19 mouse cellular contexts compared by ENCODE assay signal in the genomic region with DNA sequence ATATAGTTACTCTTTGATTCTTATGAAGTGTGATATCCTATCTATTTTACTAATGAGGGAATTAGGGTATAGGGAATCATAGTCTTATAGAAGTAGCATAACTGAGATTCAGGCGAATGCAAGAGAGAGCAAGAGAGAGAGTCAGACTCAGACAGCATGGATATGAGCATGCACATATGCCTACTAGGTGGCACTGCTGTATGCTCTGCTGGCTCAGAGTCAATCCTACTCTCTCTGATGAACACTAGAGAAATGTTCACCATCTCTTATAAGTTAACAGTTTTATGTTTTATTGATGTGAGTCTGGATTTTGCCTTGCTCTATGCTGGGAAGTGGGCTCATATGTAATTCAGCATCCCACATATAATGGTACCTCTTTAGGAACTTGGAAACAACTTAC.
DNase-seq lines count a peak whose midpoint lies in the region; ATAC-seq and TF ChIP-seq lines count a peak whose summit lies in the region.
"Had no signal": no experiment of that assay in that cellular context is flagged by ENCODE, and none has a peak within 500 bp of the region (broad histone marks: within the 10 kb centered on the region; RNA-seq: fewer than 3 reads in every experiment).

No protein-coding gene starts in this region.

- no peak for DNase-seq in hindbrain, postnatal 0 days (ENCODE audit: low spot score)
- no peak for DNase-seq in lung, embryonic 14.5 days
- no peak for DNase-seq in lung, postnatal 4 days
- DNase-seq in naive thymus-derived CD4-positive, alpha-beta T cell, adult 2 months (ENCODE audit: low read depth), result peak; percentile 49
- no peak for DNase-seq in adrenal gland, adult 18-20 months (ENCODE audit: low spot score in 2 of 2)
- no peak for DNase-seq in kidney, postnatal 36 days
- DNase-seq: adrenal gland, postnatal 10 days; cerebellum, adult 11 months; heart, adult 11 months; lung, adult 2 months; spleen, adult 18-20 months; thymus, postnatal 14 days had no signal

- no peaks in the 10 kb centered on the region for H3K9me3 ChIP-seq in hindbrain, postnatal 0 days (ENCODE audit: low read length)
- H3K9me3 ChIP-seq in hindbrain, embryonic 13.5 days, result no peaks in the 10 kb centered on the region
- H3K9me3 ChIP-seq in lung, embryonic 14.5 days (ENCODE audit: low read depth, low read length), result no peaks in the 10 kb centered on the region
- H3K9me3 ChIP-seq: embryonic facial prominence, embryonic 10.5 days; heart, embryonic 15.5 days; limb, embryonic 15.5 days; neural tube, embryonic 13.5 days had no signal

- no peaks in the 10 kb centered on the region for H3K36me3 ChIP-seq in hindbrain, postnatal 0 days (ENCODE audit: insufficient read depth, low read length)
- H3K36me3 ChIP-seq in hindbrain, embryonic 13.5 days, result no peaks in the 10 kb centered on the region
- H3K36me3 ChIP-seq in lung, embryonic 14.5 days (ENCODE audit: insufficient read depth), result no peaks in the 10 kb centered on the region
- H3K36me3 ChIP-seq: embryonic facial prominence, embryonic 10.5 days; heart, embryonic 15.5 days; limb, embryonic 15.5 days; neural tube, embryonic 13.5 days had no signal

- no peak for ATAC-seq in hindbrain, postnatal 0 days
- no peak for ATAC-seq in hindbrain, embryonic 13.5 days (ENCODE audit: low FRiP score)
- no peak for ATAC-seq in lung, embryonic 14.5 days (ENCODE audit: insufficient read depth)
- peak; percentile 66 for ATAC-seq in CD4-positive, CD25-positive, alpha-beta regulatory T cell, adult 4 months

- 88% methylated on average over 1 of the region's 1 CpGs for WGBS in hindbrain, postnatal 0 days
- WGBS in hindbrain, embryonic 13.5 days, result 94% methylated on average over 1 of the region's 1 CpGs
- WGBS in lung, embryonic 14.5 days, result 86% methylated on average over 1 of the region's 1 CpGs

- 0 out of 2 replicates have a peak, but pooled peaks have one; percentile 9 for TF ChIP-seq CTCF in hindbrain, postnatal 0 days (IDR thresholded peaks at IDR 0.05; ENCODE audit: low read depth)
- TF ChIP-seq CTCF in lung, embryonic 14.5 days (IDR thresholded peaks at IDR 0.05; ENCODE audit: low read depth), result 0 out of 2 replicates have a peak, but pooled peaks have one; percentile 20

- H3K9ac ChIP-seq in hindbrain, postnatal 0 days (replicated peaks; ENCODE audit: low read length), result no peak overlapping the region
- no peak overlapping the region for H3K9ac ChIP-seq in hindbrain, embryonic 13.5 days
- no peak overlapping the region for H3K9ac ChIP-seq in lung, embryonic 14.5 days
- H3K9ac ChIP-seq: heart, embryonic 15.5 days; limb, embryonic 15.5 days; neural tube, embryonic 13.5 days had no signal

- 0 out of 2 replicates have a peak, but pooled peaks cover 4% of the 10 kb centered on the region for H3K4me1 ChIP-seq in hindbrain, postnatal 0 days (ENCODE audit: insufficient read depth, low read length)
- H3K4me1 ChIP-seq in hindbrain, embryonic 13.5 days (replicated peaks), result no peaks in the 10 kb centered on the region
- peaks cover 24% of the 10 kb centered on the region for H3K4me1 ChIP-seq in lung, embryonic 14.5 days (ENCODE audit: insufficient read depth)

- H3K27ac ChIP-seq in hindbrain, postnatal 0 days, result no peak overlapping the region
- no peak overlapping the region for H3K27ac ChIP-seq in hindbrain, embryonic 13.5 days
- H3K27ac ChIP-seq in lung, embryonic 14.5 days (ENCODE audit: low read depth), result no peak overlapping the region
- H3K27ac ChIP-seq: embryonic facial prominence, embryonic 10.5 days; heart, embryonic 15.5 days; limb, embryonic 15.5 days; neural tube, embryonic 13.5 days had no signal

- no peak overlapping the region for H3K4me3 ChIP-seq in hindbrain, postnatal 0 days (ENCODE audit: low read length)
- H3K4me3 ChIP-seq in hindbrain, embryonic 13.5 days, result no peak overlapping the region
- no peak overlapping the region for H3K4me3 ChIP-seq in lung, embryonic 14.5 days (ENCODE audit: low read depth, low read length)
- H3K4me3 ChIP-seq: embryonic facial prominence, embryonic 10.5 days; heart, embryonic 15.5 days; limb, embryonic 15.5 days; neural tube, embryonic 13.5 days had no signal

- no peaks in the 10 kb centered on the region for H3K27me3 ChIP-seq in hindbrain, postnatal 0 days (ENCODE audit: insufficient read depth, low read length)
- H3K27me3 ChIP-seq in hindbrain, embryonic 13.5 days, result no peaks in the 10 kb centered on the region; the same call in 1 of the 2 replicates
- no peaks in the 10 kb centered on the region for H3K27me3 ChIP-seq in lung, embryonic 14.5 days (ENCODE audit: insufficient read depth, low read length)
- H3K27me3 ChIP-seq: heart, embryonic 15.5 days; limb, embryonic 15.5 days; neural tube, embryonic 13.5 days had no signal

- no peak overlapping the region for H3K4me2 ChIP-seq in hindbrain, postnatal 0 days (ENCODE audit: low read depth, low read length)
- H3K4me2 ChIP-seq in hindbrain, embryonic 13.5 days, result no peak overlapping the region
- no peak overlapping the region for H3K4me2 ChIP-seq in lung, embryonic 14.5 days
- H3K4me2 ChIP-seq: heart, embryonic 15.5 days; limb, embryonic 15.5 days; midbrain, embryonic 11.5 days; neural tube, embryonic 13.5 days had no signal
